Mouse (Mus musculus) spleen, postnatal 36 days (tissue): Measurements from ENCODE around the gene Catsperz.
A peak's percentile ranks its signal among the peaks of the same experiment; 100 is the strongest.

Source experiments
- DNase-seq, 2 experiments: peaks; one replicate each; pipeline ENCODE4 v3.0.0; 2022; ENCODE audit warnings: low spot score in 2 of 2, mixed read lengths in 1 of 2

Gene Catsperz

GRCm38 (mm10) chr19:6924461-6925306, 496 bp downstream of the Catsperz start:
- peak; percentile 68 to 79 for DNase-seq

DNA sequence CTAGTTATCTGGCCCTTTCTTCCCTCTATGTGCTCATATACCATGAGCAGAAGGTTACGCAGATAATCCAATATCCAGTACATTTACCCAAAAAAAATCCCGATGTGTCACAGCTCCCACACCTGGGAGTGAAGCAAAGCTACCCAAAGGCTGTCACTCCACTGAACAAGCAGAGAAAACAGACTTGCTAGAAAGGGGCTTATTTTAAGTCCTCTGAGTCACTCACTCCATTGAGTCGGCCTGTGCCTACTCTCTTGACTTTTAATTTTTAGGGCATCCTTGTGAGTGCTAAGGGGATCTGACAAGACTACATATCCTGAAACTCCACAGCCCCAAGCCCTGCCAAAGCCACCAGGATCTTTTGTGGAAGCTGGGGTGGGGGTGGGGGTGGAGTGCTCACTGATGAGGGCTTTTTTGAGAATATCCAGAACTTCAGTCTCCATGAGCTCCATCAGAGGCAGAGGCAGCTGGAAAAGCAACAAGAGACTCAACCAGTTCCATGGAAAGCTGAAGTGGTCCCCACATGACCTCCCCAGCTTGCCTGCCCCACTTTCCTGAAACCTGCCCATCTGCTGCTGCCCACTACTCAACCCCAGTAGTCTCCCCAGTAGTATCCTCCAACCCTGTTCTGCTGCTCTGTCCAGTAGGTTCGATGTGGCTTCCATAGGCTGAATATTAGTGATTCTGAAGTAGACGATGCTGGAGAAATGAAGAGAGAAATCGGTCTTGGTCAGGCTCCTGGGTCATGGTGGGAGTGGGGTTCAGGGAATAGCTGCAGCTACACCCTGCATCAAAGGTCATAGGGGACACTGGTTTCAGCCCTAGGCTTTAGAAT, 2.1 kb downstream of the Catsperz start:
- no peak for DNase-seq

- peak; percentile 100 for DNase-seq
Observed at GRCm38 (mm10) chr19:6921647-6922567, 3.3 kb downstream of the Catsperz start, which contains the start of gene Esrra. Gene Esrra, minus strand, starts transcription at chr19:6921813.

DNA sequence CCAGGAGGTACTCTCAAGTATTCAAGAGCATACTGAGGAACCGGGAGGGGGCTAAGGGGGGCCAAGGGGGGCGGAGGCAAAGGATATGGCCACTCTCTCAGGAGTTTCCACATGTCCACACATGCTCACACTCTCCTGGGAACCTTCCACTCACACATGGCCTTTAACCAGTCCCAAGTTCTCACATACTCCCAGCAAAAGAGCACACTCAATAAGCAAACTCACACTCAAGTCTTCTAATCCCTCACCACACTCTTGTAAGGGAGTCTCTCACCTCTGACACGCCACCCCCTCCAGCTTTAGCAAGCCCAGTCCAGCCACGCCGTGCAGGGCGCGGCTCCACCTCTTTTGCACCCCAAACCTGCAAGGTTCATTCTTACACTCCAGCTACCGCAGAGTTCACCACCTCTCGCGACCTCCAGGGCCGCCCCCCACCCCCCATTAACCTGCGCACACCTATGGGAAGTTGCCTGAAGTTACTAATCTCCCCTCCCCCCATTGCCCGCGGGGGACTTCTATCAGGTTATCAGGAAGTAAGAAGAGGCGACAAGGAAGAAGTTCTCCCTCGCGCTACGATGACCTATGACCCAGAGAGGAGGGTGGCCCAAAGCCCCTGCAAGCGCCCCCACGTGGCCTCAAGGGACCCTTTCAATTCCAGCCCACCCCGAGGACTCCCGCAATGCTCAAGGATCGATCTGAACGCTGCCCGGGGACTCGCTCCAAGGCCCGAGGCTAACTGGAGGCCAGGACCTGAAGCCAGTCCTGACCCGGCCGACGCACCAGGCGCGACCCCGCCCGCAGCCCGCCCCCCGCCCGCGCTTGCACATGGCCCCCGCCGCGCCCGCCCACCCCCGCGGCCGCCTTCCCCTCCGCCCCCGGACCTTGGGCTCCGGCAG, 4.2 kb downstream of the Catsperz start:
- DNase-seq, result peak; percentile 68 to 76

- DNase-seq, result no peak
Observed at GRCm38 (mm10) chr19:6919876-6920740, 5.1 kb downstream of the Catsperz start.

DNA sequence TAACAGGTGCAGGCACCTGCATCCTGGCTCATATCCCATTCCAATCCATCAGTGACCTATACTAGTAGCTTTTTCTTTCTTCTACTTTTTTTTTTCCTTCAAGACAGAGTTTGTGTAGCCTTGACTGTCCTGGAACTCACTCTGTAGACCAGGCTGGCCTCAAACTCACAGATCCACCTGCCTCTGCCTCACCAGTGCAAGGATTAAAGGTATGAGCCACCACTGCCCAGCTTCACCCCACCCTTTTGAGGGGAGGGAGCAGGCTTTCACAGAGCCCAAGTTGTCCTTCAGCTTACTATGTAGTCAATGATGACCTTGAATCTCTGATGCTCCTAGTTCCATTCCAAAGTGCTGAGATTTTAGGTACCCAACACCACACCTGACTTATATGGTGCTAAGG, 5.7 kb downstream of the Catsperz start:
- DNase-seq, result no peak

GRCm38 (mm10) chr19:6918321-6918720, 6.9 kb downstream of the Catsperz start:
- no peak for DNase-seq

- no peak for DNase-seq
Observed at GRCm38 (mm10) chr19:6916496-6916895, 8.7 kb downstream of the Catsperz start.

- no peak for DNase-seq
Observed at GRCm38 (mm10) chr19:6915276-6915675, 9.9 kb downstream of the Catsperz start.

DNA sequence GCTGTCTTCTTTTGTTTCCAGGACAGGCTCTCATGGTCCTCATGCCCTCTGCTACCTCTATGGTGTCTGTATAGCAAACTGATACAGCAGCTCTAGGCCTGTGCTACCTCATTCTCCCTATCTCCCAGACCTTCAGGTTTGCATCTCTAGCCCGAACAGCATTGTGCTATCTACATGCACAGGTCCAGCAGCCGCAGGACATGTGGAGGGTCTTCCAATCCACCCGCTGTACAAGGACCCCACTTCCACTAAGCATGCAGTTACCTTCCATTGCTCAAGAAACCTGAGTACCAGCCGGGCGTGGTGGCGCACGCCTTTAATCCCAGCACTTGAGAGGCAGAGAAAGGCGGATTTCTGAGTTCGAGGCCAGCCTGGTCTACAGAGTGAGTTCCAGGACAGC, 10.6 kb downstream of the Catsperz start:
- DNase-seq, result no peak

- DNase-seq, result no peak
Observed at GRCm38 (mm10) chr19:6913991-6914390, 11.2 kb downstream of the Catsperz start.

DNA sequence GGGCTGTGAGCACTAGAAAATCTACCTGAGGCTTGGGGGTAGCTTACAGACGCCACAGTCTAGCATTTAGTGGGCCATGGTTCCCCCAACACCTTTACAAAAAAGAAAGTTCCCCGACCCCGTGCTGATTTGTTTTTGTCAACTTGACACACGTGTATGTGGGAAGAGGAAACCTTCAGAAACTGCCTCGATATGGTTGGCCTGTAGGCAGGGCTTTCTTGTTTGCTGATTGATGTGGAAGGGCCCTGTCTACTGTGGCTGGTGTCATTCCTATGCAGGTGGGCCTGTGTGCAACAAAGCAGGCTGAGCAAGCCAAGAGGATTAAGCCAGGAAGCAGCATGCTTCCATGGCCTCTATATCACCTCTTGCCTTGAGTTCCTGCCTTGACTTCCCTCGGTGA, 12.1 kb downstream of the Catsperz start:
- DNase-seq, result no peak

DNA sequence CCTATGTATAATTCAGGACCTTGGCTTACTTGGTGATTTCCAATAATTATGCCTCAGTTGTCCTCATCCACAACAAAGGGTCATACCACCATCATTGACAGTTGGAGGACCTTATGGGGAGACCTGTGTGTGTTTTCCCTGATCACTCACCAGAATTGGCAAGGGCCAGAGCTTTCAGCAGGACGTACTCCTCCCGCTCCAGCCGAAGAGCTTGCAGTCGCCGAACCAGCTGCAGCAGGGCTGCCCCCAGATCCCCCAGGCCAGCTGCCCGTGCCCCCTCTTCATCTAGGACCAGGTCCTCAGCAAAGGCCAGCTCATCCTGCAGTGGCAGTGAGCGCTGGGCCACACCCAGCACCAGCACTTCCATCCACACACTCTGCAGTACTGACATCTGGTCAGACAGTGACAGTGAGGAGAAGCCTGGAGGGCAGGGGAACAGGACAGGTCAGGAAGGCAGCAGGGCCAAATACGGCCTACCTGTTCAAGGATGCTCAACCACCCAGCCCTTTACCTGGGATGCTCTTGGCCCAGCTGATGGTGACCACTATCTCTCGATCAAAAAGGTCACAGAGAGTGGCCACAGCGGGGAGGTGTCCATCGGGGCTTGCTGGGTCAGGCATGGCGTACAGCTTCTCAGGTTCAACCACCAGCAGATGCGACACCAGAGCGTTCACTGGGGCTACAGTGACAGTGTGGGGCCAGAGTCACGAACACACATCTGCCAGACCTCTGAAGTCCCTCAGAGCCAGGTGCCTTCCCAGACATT, 12.8 kb downstream of the Catsperz start:
- no peak for DNase-seq

DNA sequence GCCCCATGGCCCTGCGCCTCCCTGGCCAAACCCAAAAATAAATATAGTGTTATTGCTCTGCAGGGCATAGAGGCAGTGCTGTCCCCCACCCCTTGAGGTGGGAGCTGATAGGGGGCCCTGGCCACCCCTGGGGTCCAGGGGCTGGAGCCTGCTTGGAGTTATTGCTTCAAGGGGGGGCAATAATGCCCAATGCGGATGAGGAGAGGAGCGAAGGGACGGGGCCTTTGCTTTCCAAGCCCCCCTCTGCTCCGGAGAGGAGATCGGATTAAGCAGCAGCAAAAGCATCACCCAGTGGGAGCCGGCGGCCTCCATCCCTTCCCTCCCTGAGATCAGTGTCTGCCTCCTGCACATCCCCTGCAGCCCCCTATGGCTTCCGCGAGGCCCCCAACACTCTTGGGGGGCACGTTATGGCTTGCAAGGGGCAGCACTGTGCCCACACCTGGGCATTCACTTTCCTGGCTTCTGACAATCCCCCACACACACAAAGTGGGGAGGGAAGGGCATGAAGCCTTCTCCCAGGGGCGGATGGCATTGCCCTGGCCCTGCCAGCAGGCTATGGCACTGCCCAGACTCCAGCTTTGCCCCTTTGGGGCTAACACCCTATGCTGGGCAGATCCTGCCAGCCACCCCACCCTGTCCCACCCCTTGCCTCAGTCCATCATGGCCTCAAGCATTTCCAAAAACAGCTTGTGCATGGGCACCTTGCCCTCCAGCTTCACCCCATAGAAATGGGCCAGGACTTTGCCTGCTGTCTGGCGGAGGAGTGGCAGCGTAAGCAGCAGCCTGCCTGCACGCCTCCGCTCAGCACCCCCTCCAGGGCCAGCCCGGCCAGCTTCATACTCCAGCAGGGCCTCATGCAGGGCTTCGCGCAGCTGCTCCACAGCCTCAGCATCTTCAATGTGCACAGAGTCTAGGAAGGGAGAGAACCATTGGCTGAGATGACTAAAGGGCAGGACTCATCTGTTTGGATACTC, 13.8 kb downstream of the Catsperz start:
- DNase-seq, result no peak

GRCm38 (mm10) chr19:6910306-6910705, 14.9 kb downstream of the Catsperz start:
- peak; percentile 60 to 63 for DNase-seq

DNA sequence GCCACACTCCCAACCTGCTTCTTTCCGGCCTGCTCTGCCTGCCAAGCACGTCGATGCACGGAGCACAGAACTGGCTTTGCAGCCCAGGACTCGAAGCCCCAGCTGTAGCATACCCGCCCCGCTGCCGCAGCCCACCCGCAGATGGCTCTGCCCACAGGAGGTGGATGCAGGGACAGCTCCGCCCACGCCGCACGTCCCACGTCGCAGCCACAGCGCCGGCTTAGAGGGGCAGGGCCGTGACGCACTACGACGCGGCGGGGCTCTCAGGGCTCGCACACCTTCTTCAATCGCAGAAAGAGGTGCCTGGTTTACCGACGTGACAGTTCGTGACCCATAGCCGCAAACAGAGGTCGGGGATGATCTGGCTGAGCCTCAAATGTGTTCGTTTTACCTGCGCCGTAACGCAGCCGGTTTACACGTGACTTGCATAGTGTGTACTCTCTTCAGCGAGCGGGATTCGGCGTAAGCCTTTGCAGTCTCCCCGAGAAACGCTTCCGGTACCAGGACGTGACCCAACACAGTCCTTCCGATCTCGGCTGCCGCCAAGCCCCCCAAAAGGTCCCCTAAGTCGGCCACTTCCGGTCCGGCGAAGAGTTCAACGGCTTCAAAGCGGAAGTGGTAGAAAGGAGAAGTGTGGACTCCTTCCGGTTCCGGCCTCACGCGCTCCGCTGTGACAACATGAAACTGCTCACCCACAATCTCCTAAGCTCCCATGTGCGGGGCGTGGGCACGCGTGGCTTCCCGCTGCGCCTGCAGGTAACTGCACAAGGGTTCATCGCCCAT, 15.5 kb downstream of the Catsperz start, which contains the start of the genes Trmt112 and Prdx5:
Gene Trmt112, plus strand, starts transcription at position 192 of the 783 bp plus-strand sequence.
Gene Prdx5, minus strand, starts transcription at position 600 of the 783 bp plus-strand sequence.
- peak; percentile 90 to 91 for DNase-seq

- DNase-seq, result no peak
Observed at GRCm38 (mm10) chr19:6909021-6909420, 16.2 kb downstream of the Catsperz start.
